Mouse (Mus musculus) liver, embryonic 16.5 days (tissue): ENCODE measurements around the gene Btk. TPM values are rescaled to one million over a fixed set of nuclear protein-coding genes. Genes with fewer than 3 reads are reported as not detected.

ENCODE experiments used
- ATAC-seq: fragments of 200-750 bp; cut with Nextera tagmentation; 2 replicates; pipeline ENCODE4 v1.8.0; 2017; ENCODE audit warnings: low read depth, mild to moderate bottlenecking, moderate number of reproducible peaks, moderate library complexity
- H3K27ac ChIP-seq: fragments of 300-500 bp; sonication (generic); 2 replicates; pipeline ENCODE4 v1.5.1; 2014; ENCODE audit warnings: mild to moderate bottlenecking, low read length
- H3K27me3 ChIP-seq: fragments of 300-500 bp; sonication (generic); 2 replicates; pipeline ENCODE4 v1.6.1; 2014; ENCODE audit warnings: low read depth, low read length, mixed read lengths; ENCODE audit not compliant: control insufficient read depth, insufficient read depth
- H3K36me3 ChIP-seq: fragments of 300-500 bp; sonication (generic); 2 replicates; pipeline ENCODE4 v1.6.1; 2014; ENCODE audit warnings: mild to moderate bottlenecking; ENCODE audit not compliant: control insufficient read depth, insufficient read depth
- H3K4me1 ChIP-seq: fragments of 300-500 bp; sonication (generic); 2 replicates; pipeline ENCODE4 v1.6.1; 2014; ENCODE audit warnings: low read depth, low read length, mixed read lengths; ENCODE audit not compliant: control insufficient read depth
- H3K4me2 ChIP-seq: fragments of 300-500 bp; sonication (generic); 2 replicates; pipeline ENCODE4 v1.6.1; 2014; ENCODE audit warnings: low read depth, low read length, mixed read lengths
- H3K4me3 ChIP-seq: fragments of 300-500 bp; sonication (generic); 2 replicates; pipeline ENCODE4 v1.5.1; 2014; ENCODE audit warnings: low read depth, mild to moderate bottlenecking, low read length
- H3K9ac ChIP-seq: fragments of 300-500 bp; sonication (generic); 2 replicates; pipeline ENCODE4 v1.6.1; 2014; ENCODE audit warnings: low read depth, low read length
- H3K9me3 ChIP-seq: fragments of 300-500 bp; sonication (generic); replicated peaks from 2 replicates; pipeline ENCODE4 v1.6.1; 2016; ENCODE audit warnings: low read length; ENCODE audit not compliant: control insufficient read depth
- WGBS: fragments of 180-500 bp; shearing (Covaris S2); extraction: QIAGEN DNeasy Blood & Tissue Kit; methylation state at CpG from one replicate; pipeline ENCODE4 v1.1.7; 2014; ENCODE audit not compliant: insufficient replicate concordance; 5-methylcytosine and 5-hydroxymethylcytosine counted together
- polyA plus RNA-seq: library from polyadenylated mRNA; unstranded; fragments of >200 nt; fragmentation: Nextera tagmentation; extraction: Ambion mirVana; gene quantifications from 2 replicates; pipeline ENCODE4 v1.2.1, GENCODE M21; 2015

The Btk gene
- 14.4 and 14.8 TPM in 2 replicates for polyA plus RNA-seq

- no peaks in the 10 kb centered on the region for H3K9me3 ChIP-seq
- peak within 1 kb of the TSS; percentile 53 for H3K27ac ChIP-seq
- H3K4me2 ChIP-seq: peak within 1 kb of the TSS; percentile 60
- H3K9ac ChIP-seq: peak within 1 kb of the TSS; percentile 45
- ATAC-seq: no peak
- H3K27me3 ChIP-seq: no peaks in the 10 kb centered on the region
- peaks cover 9% of the 10 kb centered on the region for H3K4me1 ChIP-seq
- H3K36me3 ChIP-seq: no peaks in the 10 kb centered on the region
- 27% methylated on average over 11 of the region's 11 CpGs for WGBS
- peak within 1 kb of the TSS; percentile 48 for H3K4me3 ChIP-seq
Measured at GRCm38 (mm10) chrX:134582888-134583669, at the start of gene Btk. Btk (minus strand) TSS chrX:134583570.

DNA sequence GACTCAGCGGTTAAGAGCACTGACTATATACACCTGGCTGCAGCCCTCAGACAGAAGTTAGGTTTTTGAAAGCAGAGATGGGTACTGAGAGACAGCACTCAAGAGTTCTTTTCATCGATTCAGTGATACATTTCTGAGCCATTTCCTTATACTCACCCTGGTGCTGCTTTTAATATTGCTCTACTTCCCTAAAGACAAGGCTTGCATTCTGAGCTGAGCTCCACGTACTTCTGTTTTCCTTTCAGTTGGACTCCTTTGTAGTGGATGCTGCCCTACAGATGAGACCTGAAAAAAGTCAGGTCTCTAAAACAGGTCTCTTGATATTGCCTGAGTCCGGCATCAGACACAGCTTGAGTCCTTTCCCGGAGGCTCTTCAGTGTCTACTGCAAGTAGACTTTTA is 49.3 kb upstream of the Btk start:
- Histone ChIP-seq H3K9ac (no peak overlapping the region), H3K4me2 (no peak overlapping the region), H3K27me3 (no peaks in the 10 kb centered on the region), H3K36me3 (no peaks in the 10 kb centered on the region), H3K4me3 (no peak overlapping the region), H3K27ac (no peak overlapping the region), H3K4me1 (no peaks in the 10 kb centered on the region), H3K9me3 (no peaks in the 10 kb centered on the region)
- 62% methylated on average over 5 of the region's 5 CpGs for WGBS
- ATAC-seq: no peak

DNA sequence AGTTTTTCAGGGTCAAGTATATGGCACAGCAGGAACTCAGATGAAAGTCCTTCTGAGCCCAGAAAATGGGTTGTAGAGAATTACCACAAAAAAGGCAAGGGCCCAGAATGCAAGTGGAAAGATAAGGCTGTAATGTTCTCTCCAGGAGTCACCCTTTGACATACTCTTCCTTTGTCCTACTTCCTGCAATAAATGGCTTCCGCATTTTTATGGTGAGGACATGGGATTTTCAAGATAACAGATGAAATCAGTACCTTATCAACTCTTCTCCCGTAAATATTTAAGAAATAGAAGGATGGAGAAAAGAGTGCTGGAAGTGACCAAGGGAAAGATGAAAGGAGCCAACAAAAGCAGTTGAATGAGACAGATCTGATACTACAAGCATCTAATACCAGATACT is 44.8 kb upstream of the Btk start:
- Histone ChIP-seq H3K4me3 (no peak overlapping the region), H3K4me2 (no peak overlapping the region), H3K27me3 (no peaks in the 10 kb centered on the region), H3K27ac (no peak overlapping the region), H3K4me1 (no peaks in the 10 kb centered on the region), H3K9ac (no peak overlapping the region), H3K9me3 (no peaks in the 10 kb centered on the region), H3K36me3 (no peaks in the 10 kb centered on the region)
- no peak for ATAC-seq
- WGBS: 25% methylated on average over 2 of the region's 2 CpGs

DNA sequence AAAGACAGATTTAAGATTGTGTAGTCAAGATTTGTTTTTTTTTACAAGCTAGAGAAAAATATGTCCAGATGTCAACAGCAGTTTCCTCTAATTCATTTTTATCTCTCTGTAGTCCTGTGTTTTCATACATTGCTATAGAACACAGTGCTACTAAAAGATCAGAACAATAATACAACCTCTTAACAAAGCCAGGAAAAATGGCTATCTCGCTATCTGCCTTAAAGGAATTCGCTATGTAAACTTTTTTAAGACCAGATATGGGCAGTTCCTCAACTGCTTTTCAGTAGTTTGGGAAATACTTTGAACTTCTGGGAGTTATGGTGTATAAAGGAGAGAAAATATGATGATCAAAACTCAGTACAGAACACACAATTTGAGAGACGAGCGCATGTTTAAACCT is 40.0 kb upstream of the Btk start:
- H3K4me2 ChIP-seq: no peak overlapping the region
- no peaks in the 10 kb centered on the region for H3K27me3 ChIP-seq
- H3K36me3 ChIP-seq: no peaks in the 10 kb centered on the region
- no peak for ATAC-seq
- no peak overlapping the region for H3K4me3 ChIP-seq
- H3K27ac ChIP-seq: no peak overlapping the region
- H3K9ac ChIP-seq: no peak overlapping the region
- H3K9me3 ChIP-seq: no peaks in the 10 kb centered on the region
- WGBS: 65% methylated on average over 4 of the region's 4 CpGs
- no peaks in the 10 kb centered on the region for H3K4me1 ChIP-seq

- Histone ChIP-seq H3K4me1 (no peaks in the 10 kb centered on the region), H3K9me3 (no peaks in the 10 kb centered on the region), H3K36me3 (no peaks in the 10 kb centered on the region), H3K27me3 (no peaks in the 10 kb centered on the region), H3K9ac (no peak overlapping the region), H3K4me2 (no peak overlapping the region), H3K27ac (no peak overlapping the region), H3K4me3 (no peak overlapping the region)
- 58% methylated on average over 3 of the region's 3 CpGs for WGBS
- ATAC-seq: no peak
Measured at GRCm38 (mm10) chrX:134621685-134622084, 38.3 kb upstream of the Btk start.

DNA sequence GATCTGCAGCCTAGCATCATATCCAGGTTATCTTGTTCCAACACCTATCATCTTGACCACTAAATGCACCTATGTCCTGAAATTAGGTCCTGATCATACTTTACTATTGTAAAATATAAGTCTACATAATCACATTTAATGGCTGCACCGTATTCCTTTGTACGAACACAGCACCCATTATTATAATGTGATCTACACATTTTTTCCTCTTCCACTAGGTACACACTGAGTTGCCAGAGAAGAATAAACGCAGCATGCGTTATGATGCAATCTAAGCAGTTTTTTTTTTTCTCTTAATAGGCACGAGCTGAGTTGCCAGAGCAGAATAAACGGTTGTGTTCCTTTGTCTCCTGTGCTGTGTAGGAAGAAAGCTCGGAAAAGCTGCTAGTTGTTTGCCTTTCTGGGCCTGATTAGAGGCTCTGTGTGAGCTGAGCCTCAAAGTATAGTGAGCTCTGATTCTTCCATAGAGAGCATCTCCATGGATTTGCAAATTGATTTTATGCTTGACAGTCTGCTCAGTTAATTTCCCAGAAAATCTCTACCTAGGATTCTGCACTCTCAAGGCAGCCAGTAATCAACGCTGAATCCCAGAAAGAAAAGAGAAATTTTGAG is 37.0 kb upstream of the Btk start:
- Histone ChIP-seq H3K4me3 (no peak overlapping the region), H3K27me3 (no peaks in the 10 kb centered on the region), H3K4me1 (no peaks in the 10 kb centered on the region), H3K9ac (no peak overlapping the region), H3K36me3 (no peaks in the 10 kb centered on the region), H3K4me2 (no peak overlapping the region), H3K27ac (no peak overlapping the region), H3K9me3 (no peaks in the 10 kb centered on the region)
- ATAC-seq: no peak
- WGBS: 57% methylated on average over 8 of the region's 8 CpGs

DNA sequence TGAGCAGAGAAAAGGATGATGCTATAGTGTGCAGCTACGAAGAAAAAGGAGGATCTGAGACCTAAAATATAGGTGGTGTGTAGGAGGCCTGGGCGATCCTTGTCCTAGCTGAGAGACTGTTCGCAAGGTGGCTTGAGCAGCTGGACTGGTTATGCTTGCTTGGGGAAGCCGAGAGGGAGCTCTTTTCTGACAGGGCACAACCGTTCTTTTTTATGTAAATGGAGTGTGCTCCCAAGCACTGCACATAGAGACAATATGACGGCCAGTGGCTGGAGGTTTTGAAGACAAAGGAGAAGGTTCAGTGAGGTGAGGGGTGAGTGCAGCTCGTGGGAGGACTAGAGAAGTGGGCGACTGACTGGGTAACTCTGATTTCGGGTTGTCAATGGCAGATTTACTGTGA is 36.3 kb upstream of the Btk start:
- Histone ChIP-seq H3K4me1 (no peaks in the 10 kb centered on the region), H3K27me3 (no peaks in the 10 kb centered on the region), H3K27ac (no peak overlapping the region), H3K4me3 (no peak overlapping the region), H3K4me2 (no peak overlapping the region), H3K36me3 (no peaks in the 10 kb centered on the region), H3K9me3 (no peaks in the 10 kb centered on the region), H3K9ac (no peak overlapping the region)
- no peak for ATAC-seq
- 50% methylated on average over 9 of the region's 9 CpGs for WGBS

DNA sequence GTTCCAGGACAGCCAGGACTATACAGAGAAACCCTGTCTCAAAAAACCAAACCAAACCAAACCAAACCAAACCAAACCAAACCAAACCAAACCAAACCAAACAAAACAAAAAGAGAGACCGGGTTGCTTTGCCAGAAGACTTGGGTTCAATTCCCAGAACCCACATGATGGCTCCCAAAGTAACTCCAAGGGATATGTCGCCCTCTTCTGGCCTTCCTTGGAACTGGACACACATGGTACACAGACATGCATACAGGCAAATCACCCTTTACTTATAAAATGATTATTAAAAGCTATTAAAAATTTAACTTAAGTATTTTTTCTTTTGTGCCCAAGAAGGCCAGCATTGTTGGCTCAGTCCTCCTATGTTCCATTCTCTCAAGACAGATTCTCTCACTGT is 30.9 kb upstream of the Btk start:
- Histone ChIP-seq H3K9ac (no peak overlapping the region), H3K4me3 (no peak overlapping the region), H3K27me3 (no peaks in the 10 kb centered on the region), H3K36me3 (no peaks in the 10 kb centered on the region), H3K27ac (no peak overlapping the region), H3K4me1 (peaks cover 3% of the 10 kb centered on the region; the same call in 1 of the 2 replicates), H3K4me2 (no peak overlapping the region), H3K9me3 (no peaks in the 10 kb centered on the region)
- WGBS: 37% methylated on average over 2 of the region's 2 CpGs
- no peak for ATAC-seq

DNA sequence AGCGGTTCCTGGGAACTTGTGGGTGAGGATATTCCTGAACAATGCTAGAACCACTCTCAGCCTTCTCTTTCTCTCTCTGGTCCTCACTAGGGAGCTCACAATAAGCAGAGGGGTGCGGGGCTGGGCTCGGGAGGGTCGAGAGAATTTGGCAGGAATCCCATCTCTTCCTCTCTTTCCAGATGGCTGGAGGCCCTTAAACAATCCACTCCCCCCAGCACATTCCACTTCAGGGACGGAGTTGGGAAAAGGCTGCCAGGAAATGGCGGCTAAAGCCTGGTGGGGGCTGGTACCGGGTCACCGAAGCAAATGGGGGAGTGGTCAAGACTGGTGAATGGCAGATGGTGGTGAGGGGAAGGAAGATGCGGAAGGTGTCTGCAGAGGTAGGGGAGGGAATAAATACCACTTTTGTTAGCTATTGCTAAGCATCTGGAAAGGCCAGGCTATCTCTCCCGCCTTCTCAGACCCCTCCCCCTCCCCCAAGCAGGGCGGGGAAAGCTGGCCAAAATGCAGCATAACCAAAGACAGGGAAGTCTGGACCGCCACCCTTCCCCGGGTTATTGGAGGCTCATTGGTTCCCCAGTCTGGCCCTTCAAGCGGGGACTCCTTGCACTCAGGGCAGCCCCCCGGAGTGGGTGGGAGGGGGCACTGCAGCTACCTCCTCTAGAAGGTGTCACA is 29.1 kb upstream of the Btk start:
- H3K9me3 ChIP-seq: no peaks in the 10 kb centered on the region
- no peaks in the 10 kb centered on the region for H3K27me3 ChIP-seq
- H3K4me1 ChIP-seq: peaks cover 3% of the 10 kb centered on the region; the same call in 1 of the 2 replicates
- 12% methylated on average over 15 of the region's 15 CpGs for WGBS
- H3K27ac ChIP-seq: peak overlapping the region; percentile 50
- H3K9ac ChIP-seq: peak overlapping the region; percentile 53; the same call in 1 of the 2 replicates
- H3K4me2 ChIP-seq: peak overlapping the region; percentile 65
- ATAC-seq: peak; percentile 50
- no peaks in the 10 kb centered on the region for H3K36me3 ChIP-seq
- peak overlapping the region; percentile 53 for H3K4me3 ChIP-seq
